Mouse (Mus musculus): ENCODE measurements around the gene Ell2.
"Not testable (repeated sequence)": the region's sequence is repeated elsewhere in the genome, so short reads cannot be mapped to it uniquely, and the experiment has no call there.

Ell2 gene

GRCm38 (mm10) chr13:75706457-75706856, at the start of gene Ell2:
TSS of gene Ell2 (plus strand) at chr13:75706757.
- in situ Hi-C loops (cut with MseI, MboI), result no loop called here

GRCm38 (mm10) chr13:75685438-75685837, 21.1 kb upstream of the Ell2 start:
- in situ Hi-C loops (cut with MseI, MboI), result no loop called here

- in situ Hi-C loops (cut with MseI, MboI), result no loop called here
Measured at GRCm38 (mm10) chr13:75686995-75687394, 19.6 kb upstream of the Ell2 start.

GRCm38 (mm10) chr13:75691625-75692024, 14.9 kb upstream of the Ell2 start:
- in situ Hi-C loops (cut with MseI, MboI), result no loop called here

- in situ Hi-C loops (cut with MseI, MboI), result no loop called here
Measured at GRCm38 (mm10) chr13:75693081-75693480, 13.5 kb upstream of the Ell2 start.

- in situ Hi-C loops (cut with MseI, MboI), result no loop called here
Measured at GRCm38 (mm10) chr13:75702814-75703213, 3.7 kb upstream of the Ell2 start.

- in situ Hi-C loops (cut with MseI, MboI), result no loop called here
Measured at GRCm38 (mm10) chr13:75706882-75707816, 592 bp downstream of the Ell2 start.

GRCm38 (mm10) chr13:75707821-75708636, 1.5 kb downstream of the Ell2 start:
- in situ Hi-C loops (cut with MseI, MboI), result no loop called here

- in situ Hi-C loops (cut with MseI, MboI), result no loop called here
Measured at GRCm38 (mm10) chr13:75708637-75709002, 2.1 kb downstream of the Ell2 start.

GRCm38 (mm10) chr13:75709026-75709778, 2.6 kb downstream of the Ell2 start:
- in situ Hi-C loops (cut with MseI, MboI), result no loop called here

- in situ Hi-C loops (cut with MseI, MboI), result no loop called here
Measured at GRCm38 (mm10) chr13:75710152-75710551, 3.6 kb downstream of the Ell2 start.

- in situ Hi-C loops (cut with MseI, MboI), result not testable (repeated sequence)
Measured at GRCm38 (mm10) chr13:75711517-75711916, 5.0 kb downstream of the Ell2 start.

- in situ Hi-C loops (cut with MseI, MboI), result not testable (repeated sequence)
Measured at GRCm38 (mm10) chr13:75712544-75712943, 6.0 kb downstream of the Ell2 start.

GRCm38 (mm10) chr13:75714407-75714806, 7.8 kb downstream of the Ell2 start:
- in situ Hi-C loops (cut with MseI, MboI), result no loop called here

- in situ Hi-C loops (cut with MseI, MboI), result no loop called here
Measured at GRCm38 (mm10) chr13:75717638-75718302, 11.2 kb downstream of the Ell2 start.

- in situ Hi-C loops (cut with MseI, MboI), result no loop called here
Measured at GRCm38 (mm10) chr13:75718376-75718775, 11.8 kb downstream of the Ell2 start.

GRCm38 (mm10) chr13:75719645-75720044, 13.1 kb downstream of the Ell2 start:
- in situ Hi-C loops (cut with MseI, MboI), result no loop called here

- in situ Hi-C loops (cut with MseI, MboI), result no loop called here
Measured at GRCm38 (mm10) chr13:75726569-75727373, 20.2 kb downstream of the Ell2 start.

- in situ Hi-C loops (cut with MseI, MboI), result no loop called here
Measured at GRCm38 (mm10) chr13:75727932-75728331, 21.4 kb downstream of the Ell2 start.

GRCm38 (mm10) chr13:75729834-75730233, 23.3 kb downstream of the Ell2 start:
- in situ Hi-C loops (cut with MseI, MboI), result no loop called here
